8 mouse cellular contexts compared by ENCODE assay signal in genomic region chr7:28137613-28138012, GRCm38 (mm10). TPM values are rescaled to one million over a fixed set of nuclear protein-coding genes. Genes with fewer than 3 reads are reported as not detected.
DNase-seq lines count a peak whose midpoint lies in the region; ATAC-seq and TF ChIP-seq lines count a peak whose summit lies in the region.
"Had no signal": no experiment of that assay in that cellular context is flagged by ENCODE, and none has a peak within 500 bp of the region (broad histone marks: within the 10 kb centered on the region; RNA-seq: fewer than 3 reads in every experiment).

No protein-coding gene starts in this region.

- no peaks in the 10 kb centered on the region for H3K4me1 ChIP-seq in G1E (ENCODE audit: insufficient read depth, low read depth, low read length)
- no peaks in the 10 kb centered on the region for H3K4me1 ChIP-seq in hindbrain, embryonic 16.5 days (ENCODE audit: control insufficient read depth, insufficient read depth, low read depth, low read length)
- H3K4me1 ChIP-seq: lung, embryonic 15.5 days had no signal

- 0 out of 2 replicates have a peak, but pooled peaks have one; percentile 34 for TF ChIP-seq CTCF in G1E (IDR thresholded peaks at IDR 0.05; ENCODE audit: low read depth, low read length)

- no peak for ATAC-seq in G1E (ENCODE audit: extremely low read depth, insufficient number of reproducible peaks, low FRiP score, poor library complexity, severe bottlenecking)
- peak; percentile 64; the same call in 1 of the 2 replicates for ATAC-seq in hindbrain, embryonic 16.5 days
- ATAC-seq in megakaryocyte progenitor cell, adult 5-6 weeks (replicated peaks; ENCODE audit: poor library complexity) = peak; percentile 57; the same call in 1 of the 2 replicates

- H3K27ac ChIP-seq in hindbrain, embryonic 16.5 days (ENCODE audit: low read depth, low read length) = no peak overlapping the region
- H3K27ac ChIP-seq: lung, embryonic 15.5 days had no signal

- peaks cover 10% of the 10 kb centered on the region; the same call in 1 of the 2 replicates for H3K27me3 ChIP-seq in G1E (ENCODE audit: insufficient read depth, low read length)
- H3K27me3 ChIP-seq in hindbrain, embryonic 16.5 days (replicated peaks; ENCODE audit: control insufficient read depth, insufficient read depth, low read length) = no peaks in the 10 kb centered on the region
- H3K27me3 ChIP-seq: lung, embryonic 15.5 days had no signal

- no peaks in the 10 kb centered on the region for H3K36me3 ChIP-seq in G1E (replicated peaks)
- no peaks in the 10 kb centered on the region for H3K36me3 ChIP-seq in hindbrain, embryonic 16.5 days (ENCODE audit: control insufficient read depth, insufficient read depth, low read length)
- H3K36me3 ChIP-seq: lung, embryonic 15.5 days had no signal

- H3K9me3 ChIP-seq in G1E (replicated peaks) = no peaks in the 10 kb centered on the region
- no peaks in the 10 kb centered on the region for H3K9me3 ChIP-seq in hindbrain, embryonic 16.5 days (ENCODE audit: control insufficient read depth, low read length)
- H3K9me3 ChIP-seq: lung, embryonic 15.5 days had no signal

- H3K9ac ChIP-seq in hindbrain, embryonic 16.5 days (ENCODE audit: low read depth, low read length) = no peak overlapping the region
- H3K9ac ChIP-seq: lung, embryonic 15.5 days had no signal

- DNase-seq in left cerebral cortex, adult 18-20 months (ENCODE audit: low spot score in 2 of 2) = peak; percentile 39 to 65
- no peak for DNase-seq in left cerebral cortex, adult 8-10 months (ENCODE audit: low spot score in 2 of 2)
- peak; percentile 46 for DNase-seq in G1E (ENCODE audit: low spot score)
- DNase-seq in brain, adult 2 months (ENCODE audit: low read depth, low spot score) = peak; percentile 60
- no peak for DNase-seq in spleen, adult 18-20 months

- 59% methylated on average over 5 of the region's 5 CpGs for WGBS in hindbrain, embryonic 16.5 days

- H3K4me2 ChIP-seq in hindbrain, embryonic 16.5 days (ENCODE audit: low read length) = no peak overlapping the region
- H3K4me2 ChIP-seq: lung, embryonic 15.5 days had no signal

- no peak overlapping the region for H3K4me3 ChIP-seq in G1E (ENCODE audit: low read depth, low read length)
- H3K4me3 ChIP-seq in hindbrain, embryonic 16.5 days (ENCODE audit: low read length) = no peak overlapping the region
- H3K4me3 ChIP-seq: lung, embryonic 15.5 days had no signal

RNA-seq across cellular contexts. Expression of gene 9530053A07Rik, which starts 8.3 kb away (rescaled TPM):
- under 1 TPM in 1 of 2 experiments, not detected in 1; 0.09 TPM for total RNA-seq in left cerebral cortex, adult 18-20 months (2021)
- total RNA-seq in left cerebral cortex, adult 8-10 months (2022) = under 1 TPM; 0.06 to 0.12 (median 0.07) TPM
- total RNA-seq in G1E (2014; fragmentation: Nextera tagmentation) (not detected in 2 replicates), G1E (2017) (0.12 and 0.22 TPM in 2 replicates)
- not detected in 2 replicates for polyA plus RNA-seq in G1E (2012)
- polyA plus RNA-seq in hindbrain, embryonic 16.5 days (2015; fragmentation: Nextera tagmentation; extraction: Ambion mirVana) = 0.10 and 0.13 TPM in 2 replicates
- total RNA-seq in megakaryocyte progenitor cell, adult 5-6 weeks (2015) = not detected in 2 replicates
- not detected in 2 replicates for total RNA-seq in megakaryocyte progenitor cell, adult 5-6 weeks (2017)

RNA-seq across cellular contexts. Expression of gene Fbl, which starts 31.9 kb away (rescaled TPM):
- total RNA-seq in left cerebral cortex, adult 18-20 months (2021) = 10 to 100 TPM; 47.8 to 60.2 TPM
- total RNA-seq in left cerebral cortex, adult 8-10 months (2022) = 10 to 100 TPM; 47.8 to 59.8 (median 56.9) TPM
- total RNA-seq in G1E (2014; fragmentation: Nextera tagmentation) (71.4 and 78.3 TPM in 2 replicates), G1E (2017) (122 and 148 TPM in 2 replicates)
- 585 and 591 TPM in 2 replicates for polyA plus RNA-seq in G1E (2012)
- polyA plus RNA-seq in hindbrain, embryonic 16.5 days (2015; fragmentation: Nextera tagmentation; extraction: Ambion mirVana) = 57.1 and 66.1 TPM in 2 replicates
- 164 and 172 TPM in 2 replicates for total RNA-seq in megakaryocyte progenitor cell, adult 5-6 weeks (2015)
- 207 and 270 TPM in 2 replicates for total RNA-seq in megakaryocyte progenitor cell, adult 5-6 weeks (2017)

RNA-seq across cellular contexts. Expression of gene Dyrk1b, which starts 41.7 kb away (rescaled TPM):
- total RNA-seq in left cerebral cortex, adult 18-20 months (2021) = 10 to 100 TPM; 39.6 to 40.6 TPM
- total RNA-seq in left cerebral cortex, adult 8-10 months (2022) = 10 to 100 TPM; 42.5 to 45.3 (median 44.3) TPM
- total RNA-seq in G1E (2014; fragmentation: Nextera tagmentation) (17.5 and 24.8 TPM in 2 replicates), G1E (2017) (7.0 and 7.3 TPM in 2 replicates)
- 43.3 and 47.9 TPM in 2 replicates for polyA plus RNA-seq in G1E (2012)
- polyA plus RNA-seq in hindbrain, embryonic 16.5 days (2015; fragmentation: Nextera tagmentation; extraction: Ambion mirVana) = 8.1 and 9.9 TPM in 2 replicates
- total RNA-seq in megakaryocyte progenitor cell, adult 5-6 weeks (2015) = 1.2 and 2.1 TPM in 2 replicates
- total RNA-seq in megakaryocyte progenitor cell, adult 5-6 weeks (2017) = 1.1 and 1.2 TPM in 2 replicates

Comparison
In these comparisons a context has a peak if more than half of its experiments do, and no peak if none do; other contexts are left out.
1. DNase-seq: peak in left cerebral cortex, adult 18-20 months (2 of 2), G1E (single experiment) and brain, adult 2 months (single experiment); none in left cerebral cortex, adult 8-10 months (0 of 2) and spleen, adult 18-20 months (0 of 2).